Mouse (Mus musculus): ENCODE results near the gene 2410015M20Rik. TPM values are rescaled to one million over a fixed set of nuclear protein-coding genes. Genes with fewer than 3 reads are reported as not detected.

Gene 2410015M20Rik
- polyA plus RNA-seq, 1 experiment, result 101 TPM

DNA sequence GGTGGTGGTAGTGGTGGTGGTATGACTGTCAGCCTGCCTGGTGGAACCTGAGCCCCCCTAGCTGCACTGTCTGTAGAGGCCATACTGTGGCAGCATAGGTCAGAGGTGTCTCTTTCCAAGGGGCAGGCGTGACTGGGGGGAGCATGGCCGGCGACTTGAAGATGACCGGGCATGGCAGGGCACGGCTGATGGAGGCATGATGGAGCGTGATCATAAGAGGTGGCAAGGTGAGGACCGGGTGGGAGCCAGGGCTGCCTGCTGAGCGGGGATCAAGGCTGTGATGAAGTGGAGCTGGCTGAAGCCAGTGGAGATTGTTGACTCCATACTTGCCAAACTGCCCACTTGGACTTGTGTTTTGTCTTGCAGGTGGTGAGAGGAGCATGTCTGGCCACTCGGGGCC, 4.1 kb downstream of the 2410015M20Rik start:
- Histone ChIP-seq H3K36me3 (ENCODE audit: control insufficient read depth, insufficient read depth, low read length) (peaks cover 52% of the 10 kb centered on the region), H3K4me3 (ENCODE audit: extremely low read depth, insufficient read depth, insufficient read length) (no peak overlapping the region), H3K27me3 (ENCODE audit: control insufficient read depth, insufficient read depth, low read length) (no peaks in the 10 kb centered on the region), H3K27ac (ENCODE audit: insufficient read depth, low read length) (no peak overlapping the region), H3K4me1 (ENCODE audit: control insufficient read depth, insufficient read depth, insufficient read length) (peaks cover 7% of the 10 kb centered on the region; the same call in 1 of the 2 replicates)
- TF ChIP-seq POLR2A (IDR thresholded peaks at IDR 0.05; ENCODE audit: low read depth, low read length), result no peak
- no peak for TF ChIP-seq CTCF (IDR thresholded peaks at IDR 0.05; ENCODE audit: extremely low read depth, insufficient read depth, insufficient read length, insufficient replicate concordance)
- no peak for DNase-seq (ENCODE audit: low read depth in 1 of 2, low spot score in 2 of 2)
- WGBS, result 90% methylated on average over 9 of the region's 9 CpGs

DNA sequence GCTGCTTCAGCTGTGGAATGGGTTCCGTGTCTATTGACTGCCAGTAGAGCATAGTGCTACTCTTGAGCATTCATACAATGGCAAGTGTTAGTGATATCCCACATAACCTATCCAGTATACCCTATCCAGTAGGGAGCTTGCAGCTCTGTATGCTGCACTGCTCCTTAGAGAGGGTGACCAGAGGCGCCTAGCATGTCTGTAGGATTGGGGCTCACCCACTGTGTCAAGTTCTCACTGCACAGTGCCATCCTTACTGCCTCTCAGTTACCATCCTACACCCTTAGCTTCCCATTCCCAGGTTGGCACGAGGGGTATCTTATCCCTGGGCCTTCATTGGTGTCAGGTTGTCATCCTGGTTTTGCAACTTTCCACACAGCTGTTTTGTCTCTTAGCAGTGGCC, 5.1 kb downstream of the 2410015M20Rik start:
- TF ChIP-seq POLR2A (IDR thresholded peaks at IDR 0.05; ENCODE audit: low read depth, low read length) (no peak), CTCF (IDR thresholded peaks at IDR 0.05; ENCODE audit: extremely low read depth, insufficient read depth, insufficient read length, insufficient replicate concordance) (no peak)
- no peaks in the 10 kb centered on the region for H3K27me3 ChIP-seq (ENCODE audit: control insufficient read depth, insufficient read depth, low read length)
- H3K27ac ChIP-seq (ENCODE audit: insufficient read depth, low read length), result no peak overlapping the region
- no peak for DNase-seq (ENCODE audit: low read depth in 1 of 2, low spot score in 2 of 2)
- 92% methylated on average over 3 of the region's 3 CpGs for WGBS
- H3K4me1 ChIP-seq (ENCODE audit: control insufficient read depth, insufficient read depth, insufficient read length), result peaks cover 2% of the 10 kb centered on the region; the same call in 1 of the 2 replicates
- peaks cover 59% of the 10 kb centered on the region for H3K36me3 ChIP-seq (ENCODE audit: control insufficient read depth, insufficient read depth, low read length)
- H3K4me3 ChIP-seq (ENCODE audit: extremely low read depth, insufficient read depth, insufficient read length), result no peak overlapping the region

DNA sequence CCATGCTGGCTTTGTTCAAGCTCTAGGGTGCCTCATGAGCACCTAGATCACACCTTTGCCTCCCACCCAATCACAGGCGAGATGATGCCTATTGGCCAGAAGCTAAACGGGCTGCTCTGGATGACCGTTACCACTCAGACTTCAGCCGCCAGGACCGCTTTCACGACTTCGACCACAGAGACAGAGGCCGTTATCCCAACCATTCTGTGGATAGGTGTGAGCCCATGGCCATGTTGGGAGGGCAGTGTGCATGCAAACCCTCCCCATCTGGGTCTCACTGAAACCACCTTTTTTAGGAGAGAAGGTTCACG, 5.5 kb downstream of the 2410015M20Rik start:
- H3K36me3 ChIP-seq (ENCODE audit: control insufficient read depth, insufficient read depth, low read length), result peaks cover 61% of the 10 kb centered on the region
- no peak for DNase-seq (ENCODE audit: low read depth in 1 of 2, low spot score in 2 of 2)
- no peak overlapping the region for H3K27ac ChIP-seq (ENCODE audit: insufficient read depth, low read length)
- no peak overlapping the region for H3K4me3 ChIP-seq (ENCODE audit: extremely low read depth, insufficient read depth, insufficient read length)
- 96% methylated on average over 9 of the region's 9 CpGs for WGBS
- H3K27me3 ChIP-seq (ENCODE audit: control insufficient read depth, insufficient read depth, low read length), result no peaks in the 10 kb centered on the region
- peaks cover 2% of the 10 kb centered on the region; the same call in 1 of the 2 replicates for H3K4me1 ChIP-seq (ENCODE audit: control insufficient read depth, insufficient read depth, insufficient read length)
- no peak for TF ChIP-seq POLR2A (IDR thresholded peaks at IDR 0.05; ENCODE audit: low read depth, low read length)
- no peak for TF ChIP-seq CTCF (IDR thresholded peaks at IDR 0.05; ENCODE audit: extremely low read depth, insufficient read depth, insufficient read length, insufficient replicate concordance)

DNA sequence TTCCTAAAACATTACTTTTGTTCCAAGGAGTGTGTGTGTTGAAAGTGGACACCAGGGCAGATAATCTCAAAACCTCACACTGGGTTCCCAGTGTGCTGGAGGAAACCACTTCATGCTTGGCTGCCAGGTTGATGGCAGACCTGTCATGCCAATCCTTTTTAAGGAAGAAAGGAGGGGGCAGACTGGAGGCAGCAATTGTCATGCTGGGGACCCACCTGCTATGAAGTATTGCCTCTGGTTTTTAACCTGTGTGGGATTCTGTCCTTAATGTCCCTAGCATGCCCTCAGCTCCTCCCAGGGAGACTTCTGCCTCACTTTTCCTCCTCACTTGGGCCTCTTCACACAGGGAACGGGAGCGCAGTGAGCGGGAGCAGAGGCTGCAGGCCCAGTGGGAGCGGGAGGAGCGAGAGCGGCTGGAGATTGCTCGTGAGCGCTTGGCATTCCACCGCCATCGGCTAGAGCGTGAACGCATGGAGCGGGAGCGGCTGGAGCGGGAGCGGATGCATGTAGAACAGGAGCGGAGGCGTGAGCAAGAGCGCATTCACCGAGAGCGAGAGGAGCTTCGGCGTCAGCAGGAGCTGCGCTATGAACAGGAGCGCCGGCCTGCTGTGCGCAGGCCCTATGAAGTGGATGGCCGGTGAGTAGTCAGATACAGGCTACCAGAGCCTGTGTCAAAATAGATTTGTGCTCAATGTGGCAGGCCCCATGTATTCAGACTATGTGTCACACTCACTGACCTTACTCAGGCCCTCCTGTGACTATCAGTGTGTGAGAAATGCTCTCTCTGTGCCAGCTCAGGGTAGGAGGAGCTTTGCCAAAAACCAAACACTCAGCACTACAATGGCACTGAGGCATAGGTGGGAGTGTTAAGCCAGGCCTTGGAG, 6.1 kb downstream of the 2410015M20Rik start:
- Histone ChIP-seq H3K4me1 (ENCODE audit: control insufficient read depth, insufficient read depth, insufficient read length) (no peaks in the 10 kb centered on the region), H3K36me3 (ENCODE audit: control insufficient read depth, insufficient read depth, low read length) (peaks cover 61% of the 10 kb centered on the region), H3K27ac (ENCODE audit: insufficient read depth, low read length) (no peak overlapping the region), H3K4me3 (ENCODE audit: extremely low read depth, insufficient read depth, insufficient read length) (no peak overlapping the region), H3K27me3 (ENCODE audit: control insufficient read depth, insufficient read depth, low read length) (no peaks in the 10 kb centered on the region)
- no peak for DNase-seq (ENCODE audit: low read depth in 1 of 2, low spot score in 2 of 2)
- 97% methylated on average over 28 of the region's 28 CpGs for WGBS
- no peak for TF ChIP-seq POLR2A (IDR thresholded peaks at IDR 0.05; ENCODE audit: low read depth, low read length)
- no peak for TF ChIP-seq CTCF (IDR thresholded peaks at IDR 0.05; ENCODE audit: extremely low read depth, insufficient read depth, insufficient read length, insufficient replicate concordance)

DNA sequence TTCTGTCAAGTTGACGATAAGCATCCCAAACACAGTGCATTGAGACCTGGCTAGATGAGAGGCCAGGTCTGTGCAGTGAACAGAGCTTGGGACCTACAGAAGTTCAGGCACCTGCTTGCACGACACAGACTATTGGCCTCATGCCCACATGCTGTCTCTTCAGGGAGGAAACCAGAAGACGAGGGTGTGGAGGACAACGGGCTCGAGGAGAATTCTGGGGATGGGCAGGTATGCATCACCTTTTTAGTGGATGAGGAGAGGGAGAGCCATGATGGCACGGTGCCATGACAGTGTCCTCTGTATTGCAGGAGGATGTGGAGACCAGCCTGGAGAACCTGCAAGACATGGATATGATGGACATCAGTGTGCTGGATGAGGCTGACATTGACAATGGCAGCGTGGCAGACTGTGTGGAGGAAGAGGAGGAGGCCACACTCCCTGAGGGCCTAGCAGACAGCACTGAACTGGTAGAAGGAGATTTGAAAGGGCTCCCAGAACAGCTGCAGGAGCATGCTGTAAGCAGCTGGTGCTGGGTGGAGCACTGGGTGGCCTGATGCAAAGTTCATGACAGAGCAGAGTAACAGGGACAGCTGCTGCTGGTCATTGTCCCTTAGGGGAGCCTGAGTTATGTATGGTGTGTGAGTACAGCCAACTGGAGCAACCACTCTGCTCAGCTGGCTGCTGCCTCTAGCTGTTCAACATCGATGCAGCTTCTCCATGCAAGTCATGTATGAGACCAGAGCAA, 15.9 kb downstream of the 2410015M20Rik start:
- Histone ChIP-seq H3K4me3 (ENCODE audit: extremely low read depth, insufficient read depth, insufficient read length) (no peak overlapping the region), H3K27me3 (ENCODE audit: control insufficient read depth, insufficient read depth, low read length) (no peaks in the 10 kb centered on the region), H3K36me3 (ENCODE audit: control insufficient read depth, insufficient read depth, low read length) (peaks cover 54% of the 10 kb centered on the region), H3K4me1 (ENCODE audit: control insufficient read depth, insufficient read depth, insufficient read length) (no peaks in the 10 kb centered on the region), H3K27ac (ENCODE audit: insufficient read depth, low read length) (no peak overlapping the region)
- DNase-seq (ENCODE audit: low read depth in 1 of 2, low spot score in 2 of 2), result no peak
- WGBS, result 91% methylated on average over 8 of the region's 8 CpGs
- TF ChIP-seq POLR2A (IDR thresholded peaks at IDR 0.05; ENCODE audit: low read depth, low read length) (no peak), CTCF (IDR thresholded peaks at IDR 0.05; ENCODE audit: extremely low read depth, insufficient read depth, insufficient read length, insufficient replicate concordance) (no peak)

DNA sequence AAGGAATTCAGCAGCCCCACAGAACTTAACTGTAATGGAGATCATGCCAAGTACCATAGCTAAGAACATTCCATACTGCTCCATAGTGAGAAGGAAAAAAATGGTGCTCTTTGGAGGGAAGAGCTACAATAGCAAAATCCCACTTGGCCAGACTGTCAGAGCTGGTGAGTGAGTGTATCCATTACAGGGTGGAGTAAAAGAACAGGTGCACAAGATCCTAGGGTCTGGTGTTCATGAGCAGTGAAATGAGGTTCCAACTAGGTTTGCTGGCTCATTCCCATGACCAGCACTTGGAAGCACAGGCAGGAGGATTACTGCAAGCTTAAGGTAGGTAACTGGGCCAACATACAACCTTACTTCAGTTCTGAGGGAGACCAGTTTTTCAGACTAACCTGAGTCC, 17.0 kb downstream of the 2410015M20Rik start:
- Histone ChIP-seq H3K4me1 (ENCODE audit: control insufficient read depth, insufficient read depth, insufficient read length) (no peaks in the 10 kb centered on the region), H3K27me3 (ENCODE audit: control insufficient read depth, insufficient read depth, low read length) (no peaks in the 10 kb centered on the region), H3K36me3 (ENCODE audit: control insufficient read depth, insufficient read depth, low read length) (peaks cover 50% of the 10 kb centered on the region), H3K4me3 (ENCODE audit: extremely low read depth, insufficient read depth, insufficient read length) (no peak overlapping the region), H3K27ac (ENCODE audit: insufficient read depth, low read length) (no peak overlapping the region)
- no peak for DNase-seq (ENCODE audit: low read depth in 1 of 2, low spot score in 2 of 2)
- TF ChIP-seq CTCF (IDR thresholded peaks at IDR 0.05; ENCODE audit: extremely low read depth, insufficient read depth, insufficient read length, insufficient replicate concordance), result no peak
- TF ChIP-seq POLR2A (IDR thresholded peaks at IDR 0.05; ENCODE audit: low read depth, low read length), result no peak

Data from spleen, adult 2 months (tissue).